ENCODE assay signal across 8 mouse cellular contexts in the genomic region with DNA sequence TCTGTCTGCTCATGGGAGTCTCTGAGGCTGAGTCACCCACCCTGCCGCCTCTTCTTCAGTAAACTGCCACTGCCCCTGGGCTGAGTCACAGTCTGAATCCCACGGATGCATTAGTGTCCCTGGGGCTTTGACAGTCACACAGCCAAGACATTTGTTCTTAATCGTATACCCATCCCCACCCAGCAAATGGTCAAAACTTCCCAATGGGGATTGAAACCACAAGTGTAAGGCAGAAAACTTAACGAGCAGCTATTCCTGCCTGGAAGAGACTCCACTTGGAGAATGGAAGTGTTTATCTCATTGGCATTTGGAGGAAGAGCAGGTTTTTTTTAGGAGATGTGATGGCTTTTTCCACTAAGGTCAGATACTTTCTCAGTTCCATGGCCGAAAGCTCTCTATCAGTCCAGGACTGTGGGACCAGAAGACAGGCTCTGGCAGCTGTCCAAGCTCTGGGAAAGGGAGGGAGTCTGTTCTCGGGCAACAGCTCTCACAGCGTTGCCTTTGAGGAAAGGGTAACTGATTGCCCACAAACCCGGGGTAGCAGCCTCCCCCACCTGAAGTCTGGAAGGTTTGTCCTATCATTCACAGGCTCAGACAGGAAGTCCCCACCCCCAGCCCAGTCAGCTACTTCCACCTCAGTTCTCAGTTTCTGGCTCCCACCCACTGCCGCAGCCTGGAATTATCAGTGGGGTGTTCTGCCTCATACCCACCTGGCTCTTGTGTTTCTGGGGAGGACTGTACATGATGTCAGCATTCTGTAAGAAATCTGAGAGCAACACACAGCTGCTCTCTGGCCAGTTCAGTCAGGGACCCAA.
DNase-seq lines count a peak whose midpoint lies in the region; ATAC-seq and TF ChIP-seq lines count a peak whose summit lies in the region.

No protein-coding gene starts in this region.

- no peak overlapping the region for H3K27ac ChIP-seq in embryonic facial prominence, embryonic 11.5 days (replicated peaks; ENCODE audit: low read depth, low read length)
- no peak overlapping the region for H3K27ac ChIP-seq in embryonic facial prominence, embryonic 10.5 days (replicated peaks)
- H3K27ac ChIP-seq in embryonic fibroblast, embryonic 13.5 days (ENCODE audit: insufficient read depth, low read length) = peak overlapping the region; percentile 65
- H3K27ac ChIP-seq in intestine, embryonic 16.5 days (ENCODE audit: low read length) = peak overlapping the region; percentile 25; the same call in 1 of the 2 replicates
- H3K27ac ChIP-seq in midbrain, embryonic 10.5 days (replicated peaks) = no peak overlapping the region

- ATAC-seq in embryonic facial prominence, embryonic 11.5 days (replicated peaks; ENCODE audit: insufficient number of reproducible peaks, low FRiP score, low TSS enrichment, low read depth) = no peak
- ATAC-seq in intestine, embryonic 16.5 days = peak; percentile 66

- H3K4me1 ChIP-seq in embryonic facial prominence, embryonic 11.5 days (ENCODE audit: control insufficient read depth, insufficient read depth, low read length) = no peaks in the 10 kb centered on the region
- peaks cover 7% of the 10 kb centered on the region for H3K4me1 ChIP-seq in embryonic facial prominence, embryonic 10.5 days
- peaks cover 7% of the 10 kb centered on the region; the same call in 1 of the 2 replicates for H3K4me1 ChIP-seq in embryonic fibroblast, embryonic 13.5 days (ENCODE audit: control insufficient read depth, insufficient read depth, low read length)
- peaks cover 12% of the 10 kb centered on the region; the same call in 1 of the 2 replicates for H3K4me1 ChIP-seq in intestine, embryonic 16.5 days (ENCODE audit: control insufficient read depth, insufficient read depth, low read length)
- no peaks in the 10 kb centered on the region for H3K4me1 ChIP-seq in midbrain, embryonic 10.5 days

- H3K36me3 ChIP-seq in embryonic facial prominence, embryonic 11.5 days (replicated peaks; ENCODE audit: control insufficient read depth, insufficient read depth, low read depth, low read length) = no peaks in the 10 kb centered on the region
- H3K36me3 ChIP-seq in embryonic facial prominence, embryonic 10.5 days (replicated peaks) = no peaks in the 10 kb centered on the region
- H3K36me3 ChIP-seq in C2C12 (ENCODE audit: control insufficient read depth, insufficient read depth) = no peaks in the 10 kb centered on the region
- no peaks in the 10 kb centered on the region for H3K36me3 ChIP-seq in intestine, embryonic 16.5 days (ENCODE audit: control insufficient read depth, insufficient read depth, low read length)
- H3K36me3 ChIP-seq in midbrain, embryonic 10.5 days = no peaks in the 10 kb centered on the region

- no peaks in the 10 kb centered on the region for H3K79me2 ChIP-seq in C2C12 (ENCODE audit: control insufficient read depth, insufficient read depth)

- DNase-seq in embryonic facial prominence, embryonic 11.5 days (ENCODE audit: low spot score) = peak; percentile 8
- DNase-seq in embryonic facial prominence, embryonic 10.5 days (ENCODE audit: low spot score) = no peak
- peak; percentile 38 for DNase-seq in lung, postnatal 25 days (ENCODE audit: low spot score)
- no peak for DNase-seq in c-Kit-positive CD71-positive TER-119-positive erythroid progenitor cells, embryonic 14.5 days (ENCODE audit: low spot score)
- no peak for DNase-seq in midbrain, embryonic 10.5 days (ENCODE audit: low spot score)

- H3K9me3 ChIP-seq in embryonic facial prominence, embryonic 11.5 days (replicated peaks; ENCODE audit: control insufficient read depth, low read length) = no peaks in the 10 kb centered on the region
- H3K9me3 ChIP-seq in embryonic facial prominence, embryonic 10.5 days = no peaks in the 10 kb centered on the region
- no peaks in the 10 kb centered on the region for H3K9me3 ChIP-seq in intestine, embryonic 16.5 days (ENCODE audit: control insufficient read depth, low read length)
- H3K9me3 ChIP-seq in midbrain, embryonic 10.5 days (replicated peaks) = no peaks in the 10 kb centered on the region

- no peak overlapping the region for H3K9ac ChIP-seq in embryonic facial prominence, embryonic 11.5 days (replicated peaks; ENCODE audit: low read length)
- H3K9ac ChIP-seq in intestine, embryonic 16.5 days (ENCODE audit: low read depth, low read length) = no peak overlapping the region

- H3K4me2 ChIP-seq in embryonic facial prominence, embryonic 11.5 days (ENCODE audit: low read depth, low read length) = no peak overlapping the region
- no peak overlapping the region for H3K4me2 ChIP-seq in intestine, embryonic 16.5 days (ENCODE audit: low read depth, low read length)

- H3K27me3 ChIP-seq in embryonic facial prominence, embryonic 11.5 days (ENCODE audit: control insufficient read depth, insufficient read depth, low read length) = no peaks in the 10 kb centered on the region
- 0 out of 2 replicates have a peak, but pooled peaks cover 3% of the 10 kb centered on the region for H3K27me3 ChIP-seq in embryonic facial prominence, embryonic 10.5 days (replicated peaks; ENCODE audit: low read depth, poor library complexity, severe bottlenecking)
- no peaks in the 10 kb centered on the region for H3K27me3 ChIP-seq in C2C12 (ENCODE audit: control insufficient read depth, insufficient read depth, insufficient read length)
- no peaks in the 10 kb centered on the region for H3K27me3 ChIP-seq in intestine, embryonic 16.5 days (replicated peaks; ENCODE audit: control insufficient read depth, insufficient read depth, low read length)
- no peaks in the 10 kb centered on the region for H3K27me3 ChIP-seq in midbrain, embryonic 10.5 days (ENCODE audit: low read depth, poor library complexity, severe bottlenecking)

- no peak for TF ChIP-seq CTCF in C2C12 (IDR thresholded peaks at IDR 0.05; ENCODE audit: control insufficient read depth, insufficient read depth, insufficient read length)
- no peak for TF ChIP-seq CTCF in embryonic fibroblast, embryonic 13.5 days (IDR thresholded peaks at IDR 0.05; ENCODE audit: borderline replicate concordance, insufficient read depth, low read length)

- TF ChIP-seq POLR2A in embryonic fibroblast, embryonic 13.5 days (IDR thresholded peaks at IDR 0.05; ENCODE audit: low read depth, low read length) = no peak

- H3ac ChIP-seq in C2C12 (ENCODE audit: control insufficient read depth, insufficient read length, low read depth) = peak overlapping the region; percentile 15

- H3K79me3 ChIP-seq in C2C12 (ENCODE audit: low read depth) = no peaks in the 10 kb centered on the region

- WGBS in embryonic facial prominence, embryonic 11.5 days = 56% methylated on average over 9 of the region's 9 CpGs
- WGBS in embryonic facial prominence, embryonic 10.5 days = 68% methylated on average over 9 of the region's 9 CpGs
- WGBS in intestine, embryonic 16.5 days = 32% methylated on average over 9 of the region's 9 CpGs
- WGBS in midbrain, embryonic 10.5 days = 80% methylated on average over 9 of the region's 9 CpGs

- no peak overlapping the region for H3K4me3 ChIP-seq in embryonic facial prominence, embryonic 11.5 days (ENCODE audit: low read depth, low read length)
- H3K4me3 ChIP-seq in embryonic facial prominence, embryonic 10.5 days = no peak overlapping the region
- H3K4me3 ChIP-seq in C2C12 (ENCODE audit: insufficient read depth, poor library complexity, severe bottlenecking) = no peak overlapping the region
- H3K4me3 ChIP-seq in embryonic fibroblast, embryonic 13.5 days (ENCODE audit: insufficient read depth, low read length) = no peak overlapping the region
- no peak overlapping the region for H3K4me3 ChIP-seq in intestine, embryonic 16.5 days (ENCODE audit: low read length)
- H3K4me3 ChIP-seq in midbrain, embryonic 10.5 days = no peak overlapping the region

TF ChIP-seq in C2C12, 6 proteins besides CTCF, POLR2A, EP300 and RAD21:
- TF ChIP-seq MAX (IDR thresholded peaks at IDR 0.05) = peak; percentile 30
- TF ChIP-seq FOSL1 (IDR thresholded peaks at IDR 0.05; ENCODE audit: insufficient read depth, low read length, poor library complexity, severe bottlenecking) = peak; percentile 88
- no peak for TF ChIP-seq MYOG (IDR thresholded peaks at IDR 0.05; ENCODE audit: control insufficient read depth, extremely low read depth, insufficient read length)
- peak; percentile 81 for TF ChIP-seq MYOD1 (IDR thresholded peaks at IDR 0.05; ENCODE audit: control insufficient read depth, insufficient read length, low read depth)

Comparison
In these comparisons a context has a peak if more than half of its experiments do, and no peak if none do; other contexts are left out.
1. DNase-seq: peak in embryonic facial prominence, embryonic 11.5 days (single experiment) and lung, postnatal 25 days (single experiment); none in embryonic facial prominence, embryonic 10.5 days (single experiment), c-Kit-positive CD71-positive TER-119-positive erythroid progenitor cells, embryonic 14.5 days (single experiment) and midbrain, embryonic 10.5 days (single experiment).
2. H3K27ac ChIP-seq: peak in embryonic fibroblast, embryonic 13.5 days (single experiment) and intestine, embryonic 16.5 days (single experiment); none in embryonic facial prominence, embryonic 11.5 days (single experiment), embryonic facial prominence, embryonic 10.5 days (single experiment) and midbrain, embryonic 10.5 days (single experiment).